Mouse (Mus musculus): Measurements from ENCODE around the gene Cdk14.
"Not testable (repeated sequence)": the region's sequence is repeated elsewhere in the genome, so short reads cannot be mapped to it uniquely, and the experiment has no call there.

Cdk14 gene

GRCm38 (mm10) chr5:5264712-5265111, 155.4 kb downstream of the Cdk14 start:
- no peak for DNase-seq (ENCODE audit: inconsistent ontology term)

GRCm38 (mm10) chr5:5261725-5262296, 158.3 kb downstream of the Cdk14 start:
- no peak for DNase-seq (ENCODE audit: inconsistent ontology term)

- peak; percentile 51 for DNase-seq (ENCODE audit: inconsistent ontology term)
These were observed 159.0 kb downstream of the Cdk14 start for GRCm38 (mm10) chr5:5260966-5261724.

GRCm38 (mm10) chr5:5260309-5260708, 159.8 kb downstream of the Cdk14 start:
- DNase-seq (ENCODE audit: inconsistent ontology term) = peak; percentile 31

- no peak for DNase-seq (ENCODE audit: inconsistent ontology term)
These were observed 165.7 kb downstream of the Cdk14 start for GRCm38 (mm10) chr5:5254391-5254790.

- no peak for DNase-seq (ENCODE audit: inconsistent ontology term)
These were observed 166.9 kb downstream of the Cdk14 start for GRCm38 (mm10) chr5:5253177-5253576.

GRCm38 (mm10) chr5:5247671-5248070, 172.4 kb downstream of the Cdk14 start:
- no peak for DNase-seq (ENCODE audit: inconsistent ontology term)

- no peak for DNase-seq (ENCODE audit: inconsistent ontology term)
These were observed 173.5 kb downstream of the Cdk14 start for GRCm38 (mm10) chr5:5246534-5247175.

- no peak for DNase-seq (ENCODE audit: inconsistent ontology term)
These were observed 174.9 kb downstream of the Cdk14 start for GRCm38 (mm10) chr5:5245182-5245581.

- DNase-seq (ENCODE audit: inconsistent ontology term) = no peak
These were observed 176.5 kb downstream of the Cdk14 start for GRCm38 (mm10) chr5:5243648-5244047.

GRCm38 (mm10) chr5:5242704-5243103, 177.4 kb downstream of the Cdk14 start:
- DNase-seq (ENCODE audit: inconsistent ontology term) = no peak

GRCm38 (mm10) chr5:5241088-5241487, 179.0 kb downstream of the Cdk14 start:
- DNase-seq (ENCODE audit: inconsistent ontology term) = no peak

GRCm38 (mm10) chr5:5240121-5240520, 180.0 kb downstream of the Cdk14 start:
- no peak for DNase-seq (ENCODE audit: inconsistent ontology term)

GRCm38 (mm10) chr5:5234935-5235334, 185.2 kb downstream of the Cdk14 start:
- not testable (repeated sequence) for DNase-seq (ENCODE audit: inconsistent ontology term)

GRCm38 (mm10) chr5:5226966-5227365, 193.1 kb downstream of the Cdk14 start:
- DNase-seq (ENCODE audit: inconsistent ontology term) = peak; percentile 22

- DNase-seq (ENCODE audit: inconsistent ontology term) = no peak
These were observed 208.4 kb downstream of the Cdk14 start for GRCm38 (mm10) chr5:5211780-5212135.

GRCm38 (mm10) chr5:5211034-5211779, 208.9 kb downstream of the Cdk14 start:
- peak; percentile 5 for DNase-seq (ENCODE audit: inconsistent ontology term)

GRCm38 (mm10) chr5:5208016-5208415, 212.1 kb downstream of the Cdk14 start:
- DNase-seq (ENCODE audit: inconsistent ontology term) = peak; percentile 62

- DNase-seq (ENCODE audit: inconsistent ontology term) = no peak
These were observed 214.1 kb downstream of the Cdk14 start for GRCm38 (mm10) chr5:5206012-5206411.

- no peak for DNase-seq (ENCODE audit: inconsistent ontology term)
These were observed 225.4 kb downstream of the Cdk14 start for GRCm38 (mm10) chr5:5194562-5195221.

GRCm38 (mm10) chr5:5189590-5189989, 230.5 kb downstream of the Cdk14 start:
- DNase-seq (ENCODE audit: inconsistent ontology term) = no peak
